21 mouse cellular contexts compared by ENCODE assay signal in the genomic region with DNA sequence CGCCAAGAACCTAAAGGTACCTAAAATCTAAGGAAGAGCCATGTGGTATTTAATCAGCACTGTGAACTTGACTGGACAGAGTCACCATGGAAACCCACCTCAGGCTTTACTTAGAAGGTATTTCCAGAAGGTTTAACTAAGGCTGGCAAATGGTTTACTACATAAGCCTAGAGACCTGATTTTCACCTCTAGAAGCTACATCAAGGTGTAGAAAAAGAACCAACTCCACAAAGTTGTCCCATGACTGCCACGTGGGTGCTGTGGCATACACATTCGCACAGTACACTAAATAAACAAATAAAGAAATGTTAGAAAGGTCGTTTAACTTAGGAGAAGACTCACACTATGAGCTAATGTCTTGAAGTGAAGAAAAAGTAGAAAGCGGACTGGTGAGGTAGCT. TPM values are rescaled to one million over a fixed set of nuclear protein-coding genes. Genes with fewer than 3 reads are reported as not detected.
DNase-seq lines count a peak whose midpoint lies in the region; ATAC-seq and TF ChIP-seq lines count a peak whose summit lies in the region.
"Had no signal": no experiment of that assay in that cellular context is flagged by ENCODE, and none has a peak within 500 bp of the region (broad histone marks: within the 10 kb centered on the region; RNA-seq: fewer than 3 reads in every experiment).

No protein-coding gene starts in this region.

- TF ChIP-seq CTCF in hindbrain, postnatal 0 days (IDR thresholded peaks at IDR 0.05; ENCODE audit: low read depth) = no peak

- H3K4me1 ChIP-seq in midbrain, embryonic 16.5 days (ENCODE audit: control insufficient read depth, insufficient read depth, low read length) = no peaks in the 10 kb centered on the region
- H3K4me1 ChIP-seq in hindbrain, postnatal 0 days (ENCODE audit: insufficient read depth, low read length) = no peaks in the 10 kb centered on the region
- H3K4me1 ChIP-seq: embryonic facial prominence, embryonic 12.5 days; forebrain, embryonic 13.5 days; hindbrain, embryonic 15.5 days had no signal

- no peak overlapping the region for H3K9ac ChIP-seq in midbrain, embryonic 16.5 days (ENCODE audit: low read depth, low read length)
- no peak overlapping the region for H3K9ac ChIP-seq in hindbrain, postnatal 0 days (replicated peaks; ENCODE audit: low read length)
- H3K9ac ChIP-seq: embryonic facial prominence, embryonic 12.5 days; forebrain, embryonic 13.5 days; heart, embryonic 13.5 days; hindbrain, embryonic 15.5 days had no signal

- H3K9me3 ChIP-seq in midbrain, embryonic 16.5 days (replicated peaks; ENCODE audit: control insufficient read depth, low read length, poor library complexity, severe bottlenecking) = no peaks in the 10 kb centered on the region
- no peaks in the 10 kb centered on the region for H3K9me3 ChIP-seq in hindbrain, postnatal 0 days (ENCODE audit: low read length)
- H3K9me3 ChIP-seq: embryonic facial prominence, embryonic 12.5 days; forebrain, embryonic 13.5 days; G1E; heart, embryonic 13.5 days; hindbrain, embryonic 15.5 days had no signal

- H3K4me3 ChIP-seq in midbrain, embryonic 16.5 days (ENCODE audit: low read depth, low read length) = no peak overlapping the region
- H3K4me3 ChIP-seq in hindbrain, postnatal 0 days (ENCODE audit: low read length) = no peak overlapping the region
- H3K4me3 ChIP-seq: embryonic facial prominence, embryonic 12.5 days; forebrain, embryonic 13.5 days; gastrocnemius, adult 2 months; heart, embryonic 13.5 days; hindbrain, embryonic 15.5 days had no signal

- no peak overlapping the region for H3K27ac ChIP-seq in midbrain, embryonic 16.5 days (ENCODE audit: low read length)
- no peak overlapping the region for H3K27ac ChIP-seq in hindbrain, postnatal 0 days
- H3K27ac ChIP-seq: embryonic facial prominence, embryonic 12.5 days; forebrain, embryonic 13.5 days; heart, embryonic 13.5 days; hindbrain, embryonic 15.5 days had no signal

- no peaks in the 10 kb centered on the region for H3K36me3 ChIP-seq in midbrain, embryonic 16.5 days (ENCODE audit: control insufficient read depth, insufficient read depth, low read length)
- no peaks in the 10 kb centered on the region for H3K36me3 ChIP-seq in hindbrain, postnatal 0 days (ENCODE audit: insufficient read depth, low read length)
- H3K36me3 ChIP-seq: embryonic facial prominence, embryonic 12.5 days; heart, embryonic 13.5 days; hindbrain, embryonic 15.5 days had no signal

- H3K4me2 ChIP-seq in midbrain, embryonic 16.5 days (ENCODE audit: low read length) = no peak overlapping the region
- no peak overlapping the region for H3K4me2 ChIP-seq in hindbrain, postnatal 0 days (ENCODE audit: low read depth, low read length)
- H3K4me2 ChIP-seq: embryonic facial prominence, embryonic 12.5 days; forebrain, embryonic 13.5 days; heart, embryonic 13.5 days; hindbrain, embryonic 15.5 days had no signal

- ATAC-seq in midbrain, embryonic 16.5 days = no peak
- no peak for ATAC-seq in hindbrain, postnatal 0 days
- ATAC-seq: CD4-positive, CD25-positive, alpha-beta regulatory T cell, adult 4 months; forebrain, embryonic 13.5 days had no signal

- peak; percentile 27 to 48 for DNase-seq in kidney, adult 8-10 months
- DNase-seq in kidney, adult 9 months = peak; percentile 54
- peak; percentile 66 for DNase-seq in kidney, postnatal 10 days
- peak; percentile 26 to 49 for DNase-seq in kidney, postnatal 4 days
- no peak for DNase-seq in hindbrain, postnatal 0 days (ENCODE audit: low spot score)
- DNase-seq in gastrocnemius, adult 8-10 months (ENCODE audit: low spot score in 2 of 2) = no peak
- DNase-seq: adrenal gland, adult 8-10 months; cerebellum, adult 11 months; cerebellum, adult 8-10 months; cerebellum, postnatal 14 days; gastrocnemius, adult 2 months; gastrocnemius, postnatal 36 days; heart, adult 11 months; heart, postnatal 36 days had no signal

- 90% methylated on average over 5 of the region's 5 CpGs for WGBS in midbrain, embryonic 16.5 days
- WGBS in hindbrain, postnatal 0 days = 89% methylated on average over 5 of the region's 5 CpGs

- H3K27me3 ChIP-seq in midbrain, embryonic 16.5 days (ENCODE audit: control insufficient read depth, insufficient read depth, low read depth, low read length) = no peaks in the 10 kb centered on the region
- no peaks in the 10 kb centered on the region for H3K27me3 ChIP-seq in hindbrain, postnatal 0 days (ENCODE audit: insufficient read depth, low read length)
- H3K27me3 ChIP-seq: embryonic facial prominence, embryonic 12.5 days; forebrain, embryonic 13.5 days; heart, embryonic 13.5 days; hindbrain, embryonic 15.5 days had no signal

RNA-seq across cellular contexts. Expression of gene Phactr4, which starts 17.7 kb away (rescaled TPM):
- 7.1 and 8.3 TPM in 2 replicates for polyA plus RNA-seq in midbrain, embryonic 16.5 days (2015; fragmentation: Nextera tagmentation; extraction: Ambion mirVana)
- 4.0 and 5.0 TPM in 2 replicates for total RNA-seq in hindbrain, postnatal 0 days (2014; rRNA removed)
- 5.2 and 5.4 TPM in 2 replicates for polyA plus RNA-seq in hindbrain, postnatal 0 days (2015; fragmentation: Nextera tagmentation; extraction: Ambion mirVana)
- total RNA-seq in gastrocnemius, adult 8-10 months (2022) = 10 to 100 TPM; 10.2 to 13.1 (median 10.9) TPM

RNA-seq across cellular contexts. Expression of gene Rcc1, which starts 51.2 kb away (rescaled TPM):
- polyA plus RNA-seq in midbrain, embryonic 16.5 days (2015; fragmentation: Nextera tagmentation; extraction: Ambion mirVana) = 29.8 and 30.8 TPM in 2 replicates
- 20.7 and 24.4 TPM in 2 replicates for total RNA-seq in hindbrain, postnatal 0 days (2014; rRNA removed)
- 28.8 and 29.7 TPM in 2 replicates for polyA plus RNA-seq in hindbrain, postnatal 0 days (2015; fragmentation: Nextera tagmentation; extraction: Ambion mirVana)
- total RNA-seq in gastrocnemius, adult 8-10 months (2022) = 1 to 10 TPM; 4.8 to 8.4 (median 8.1) TPM

RNA-seq across cellular contexts. Expression of gene Med18, which starts 59.1 kb away (rescaled TPM):
- polyA plus RNA-seq in midbrain, embryonic 16.5 days (2015; fragmentation: Nextera tagmentation; extraction: Ambion mirVana) = 16.9 and 17.9 TPM in 2 replicates
- total RNA-seq in hindbrain, postnatal 0 days (2014; rRNA removed) = 11.4 and 11.6 TPM in 2 replicates
- polyA plus RNA-seq in hindbrain, postnatal 0 days (2015; fragmentation: Nextera tagmentation; extraction: Ambion mirVana) = 12.1 and 13.8 TPM in 2 replicates
- total RNA-seq in gastrocnemius, adult 8-10 months (2022) = 1 to 10 TPM; 2.2 to 4.9 (median 3.4) TPM

Comparison
In these comparisons a context has a peak if more than half of its experiments do, and no peak if none do; other contexts are left out.
1. DNase-seq: peak in kidney, adult 8-10 months (2 of 2), kidney, adult 9 months (single experiment), kidney, postnatal 10 days (single experiment) and kidney, postnatal 4 days (2 of 2); none in hindbrain, postnatal 0 days (single experiment) and gastrocnemius, adult 8-10 months (0 of 2).